Mouse (Mus musculus): ENCODE results near the gene Camkk2.
A peak's percentile ranks its signal among the peaks of the same experiment; 100 is the strongest.

The Camkk2 gene

DNA sequence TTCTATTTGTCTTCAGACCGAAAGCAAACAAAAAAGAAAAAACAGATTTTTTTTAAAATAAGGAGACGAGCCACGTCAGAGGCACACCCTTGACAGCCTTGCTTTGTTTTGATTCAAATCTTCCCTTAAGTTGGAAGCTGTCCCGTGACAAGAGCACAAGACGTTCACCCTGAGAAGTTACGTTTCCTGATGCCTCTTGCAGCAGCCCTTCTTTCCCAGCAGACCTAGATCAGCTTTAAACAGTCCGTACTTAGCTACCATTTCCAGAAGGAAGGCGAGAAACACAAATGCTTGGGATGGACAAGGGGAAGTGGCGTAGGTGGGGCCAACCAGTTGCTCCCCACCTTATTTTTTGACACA lies 80.5 kb downstream of the Camkk2 start:
- no peak for DNase-seq (ENCODE audit: low spot score)

DNA sequence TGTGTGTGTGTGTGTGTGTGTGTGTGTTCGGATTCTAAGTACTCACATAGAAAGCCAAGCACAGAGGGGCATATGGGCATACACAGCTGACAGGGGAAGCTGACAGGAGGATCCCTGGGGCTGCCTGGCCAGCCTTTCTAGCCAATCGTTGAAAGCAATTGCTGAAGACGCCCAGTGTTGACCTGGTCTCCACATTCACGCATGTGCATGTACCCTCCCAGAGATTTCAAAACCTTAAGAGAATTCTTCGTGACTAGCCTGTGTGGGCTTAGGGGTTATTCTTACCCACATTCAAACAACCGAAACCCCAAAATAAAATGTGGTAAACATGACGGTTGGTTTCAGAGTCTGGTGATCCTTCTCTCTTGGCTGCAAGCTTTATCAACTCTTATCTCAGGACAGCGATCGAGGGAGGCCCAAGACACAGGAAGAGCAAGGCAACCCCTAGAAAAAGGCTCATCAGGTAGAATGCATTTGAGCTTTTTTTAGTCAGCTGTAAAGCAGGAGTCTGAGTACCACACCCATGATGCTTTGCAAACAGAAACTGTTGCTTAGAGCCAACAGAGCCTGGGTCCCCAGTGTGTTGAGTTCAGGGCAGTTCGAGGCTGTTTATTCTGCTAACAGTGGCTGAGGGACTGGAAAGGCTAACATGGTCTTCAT lies 81.0 kb downstream of the Camkk2 start:
- DNase-seq (ENCODE audit: low spot score): no peak

- DNase-seq (ENCODE audit: low spot score): no peak
Observed at GRCm38 (mm10) chr5:122695516-122695915, 83.7 kb downstream of the Camkk2 start.

DNA sequence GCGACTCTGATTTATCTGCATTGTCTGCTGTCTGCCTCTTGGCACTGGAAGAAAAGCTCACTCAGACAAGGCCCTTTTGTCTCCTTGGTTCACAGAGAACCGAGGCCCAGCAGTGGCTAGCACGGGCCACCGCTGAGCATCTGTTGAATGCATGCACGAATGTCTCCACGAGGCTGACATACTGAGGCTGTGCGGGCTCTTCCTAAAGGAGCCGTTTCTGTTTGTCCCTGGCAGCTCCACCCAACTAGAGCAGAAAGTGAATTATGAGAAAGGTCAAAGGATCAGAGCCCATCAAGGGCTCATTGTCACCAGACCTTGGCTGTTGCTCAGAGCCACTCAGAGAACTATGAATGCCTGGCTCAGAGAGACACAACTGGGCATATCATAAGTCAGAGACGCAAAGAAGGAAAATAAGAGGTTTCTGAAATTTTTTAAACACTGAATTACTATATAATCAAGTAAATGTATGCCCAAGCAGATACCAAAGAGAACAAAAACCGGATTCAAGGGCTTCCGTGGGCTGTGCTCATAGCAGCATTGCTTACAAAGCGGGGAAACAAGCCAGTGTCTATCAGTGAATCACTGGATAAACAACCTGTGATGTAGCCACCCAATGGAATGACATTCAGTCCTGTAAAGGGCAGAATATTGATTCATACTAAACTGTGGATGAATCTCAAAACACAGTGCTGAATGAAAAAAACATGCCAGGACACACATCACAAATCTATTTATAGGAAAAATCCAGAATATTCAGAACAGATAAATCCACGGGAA lies 85.6 kb downstream of the Camkk2 start:
- peak; percentile 37 for DNase-seq (ENCODE audit: low spot score)

DNA sequence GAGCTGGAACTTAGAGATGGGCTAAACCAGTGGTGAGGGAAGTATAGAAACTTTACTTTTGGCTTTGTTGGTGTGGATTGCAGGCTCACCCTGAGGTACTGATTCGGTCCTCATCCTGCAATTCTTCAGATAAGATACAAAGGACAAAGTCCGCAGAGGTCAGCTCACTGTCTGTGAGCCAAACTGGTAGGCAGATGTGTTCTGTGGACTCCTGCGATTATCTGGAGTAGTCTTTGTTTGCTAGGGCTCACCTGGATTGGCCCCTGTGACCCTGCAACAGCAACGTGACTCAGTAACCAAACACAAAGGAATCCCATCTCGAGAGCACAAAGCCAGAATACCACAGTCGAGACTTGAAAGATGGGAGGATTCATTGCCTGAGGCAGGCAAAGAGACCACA lies 88.7 kb downstream of the Camkk2 start:
- DNase-seq (ENCODE audit: low spot score): no peak

- DNase-seq (ENCODE audit: low spot score): no peak
Observed at GRCm38 (mm10) chr5:122689153-122689552, 90.1 kb downstream of the Camkk2 start.

DNA sequence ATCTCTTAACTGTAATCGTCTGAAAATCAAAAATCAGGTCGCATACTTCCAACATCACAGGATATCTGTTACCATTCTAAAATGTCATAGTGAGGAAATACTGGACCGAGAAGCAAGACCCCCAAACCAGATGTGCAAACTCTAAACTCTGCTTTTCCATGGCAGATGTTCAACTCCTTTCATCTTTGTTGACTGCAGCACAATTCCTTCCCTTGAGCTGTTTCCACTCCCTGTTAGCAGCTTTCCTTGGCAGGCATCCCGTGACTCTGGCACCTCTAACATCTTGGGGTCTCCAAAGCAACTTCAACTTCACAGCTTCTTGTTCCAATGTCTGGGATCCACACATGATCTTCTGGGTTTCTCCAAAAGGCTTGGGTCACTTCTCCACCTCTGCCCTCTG lies 91.8 kb downstream of the Camkk2 start:
- DNase-seq (ENCODE audit: low spot score): no peak

GRCm38 (mm10) chr5:122683926-122684325 lies 95.3 kb downstream of the Camkk2 start:
- no peak for DNase-seq (ENCODE audit: low spot score)

DNA sequence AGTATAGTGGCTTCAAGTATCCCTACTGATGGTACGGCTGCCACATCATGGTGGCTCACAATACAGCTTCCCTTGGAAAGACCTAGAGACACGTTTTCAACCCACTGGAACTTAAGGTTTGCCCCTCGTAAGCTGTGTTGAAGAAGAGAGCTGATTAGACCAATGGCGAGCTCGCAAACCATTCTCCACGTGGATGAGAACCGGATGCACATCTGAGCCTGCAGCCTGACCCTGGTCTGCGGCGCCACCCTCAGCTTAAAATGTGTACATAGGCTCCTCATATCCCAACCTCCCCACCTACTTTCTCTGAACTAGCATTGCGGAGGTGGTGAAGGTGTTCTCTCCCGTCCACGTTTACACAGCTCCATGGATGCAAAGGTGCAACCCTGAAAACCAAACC lies 97.9 kb downstream of the Camkk2 start:
- DNase-seq (ENCODE audit: low spot score): no peak
